Comparison of ENCODE assay signal across 8 mouse cellular contexts in genomic region chr4:99714904-99715782, GRCm38 (mm10). TPM values are rescaled to one million over a fixed set of nuclear protein-coding genes. Genes with fewer than 3 reads are reported as not detected.
DNase-seq lines count a peak whose midpoint lies in the region; ATAC-seq lines count a peak whose summit lies in the region.

TSS of gene Alg6 (plus strand) at chr4:99715664.

- peak; percentile 96 for ATAC-seq in hindbrain, embryonic 12.5 days (ENCODE audit: low FRiP score)

- no peaks in the 10 kb centered on the region for H3K4me1 ChIP-seq in hindbrain, embryonic 12.5 days

- H3K27me3 ChIP-seq in hindbrain, embryonic 12.5 days = no peaks in the 10 kb centered on the region

- H3K9ac ChIP-seq in hindbrain, embryonic 12.5 days = peak within 1 kb of the TSS; percentile 86

- peak within 1 kb of the TSS; percentile 68 for H3K4me3 ChIP-seq in hindbrain, embryonic 12.5 days

- DNase-seq in NIH3T3 (ENCODE audit: low read depth) = peak; percentile 99
- DNase-seq in cerebellum, postnatal 10 days = peak; percentile 99
- peak; percentile 85 to 94 for DNase-seq in frontal cortex, postnatal 10 days (ENCODE audit: low spot score in 2 of 2)
- peak; percentile 95 to 96 for DNase-seq in layer of hippocampus, postnatal 14 days (ENCODE audit: low spot score in 2 of 2)
- DNase-seq in lung, postnatal 14 days = peak; percentile 98
- DNase-seq in retina, adult 2 months (ENCODE audit: low read depth, low spot score) = peak; percentile 84
- peak; percentile 93 to 97 for DNase-seq in thymus, postnatal 36 days

- H3K36me3 ChIP-seq in hindbrain, embryonic 12.5 days = no peaks in the 10 kb centered on the region

- 4% methylated on average over 42 of the region's 46 CpGs for WGBS in hindbrain, embryonic 12.5 days

- peak within 1 kb of the TSS; percentile 74 for H3K4me2 ChIP-seq in hindbrain, embryonic 12.5 days (replicated peaks)

- peak within 1 kb of the TSS; percentile 71 for H3K27ac ChIP-seq in hindbrain, embryonic 12.5 days

- no peaks in the 10 kb centered on the region for H3K9me3 ChIP-seq in hindbrain, embryonic 12.5 days (replicated peaks)

RNA-seq across cellular contexts. Expression of gene Alg6, which starts in this region (rescaled TPM):
- 14.0 and 14.3 TPM in 2 replicates for polyA plus RNA-seq in hindbrain, embryonic 12.5 days (2016; fragmentation: Nextera tagmentation; extraction: Ambion mirVana)
- 10 to 100 TPM; 14.7 to 15.0 TPM for total RNA-seq in layer of hippocampus, postnatal 14 days (2021)

Comparison
In these comparisons a context has a peak if more than half of its experiments do, and no peak if none do; other contexts are left out.
1. Peak in every context shown above with its lines: DNase-seq, ATAC-seq, H3K4me3 ChIP-seq and H3K27ac ChIP-seq.